Mouse (Mus musculus): ENCODE results near the gene Usp21. TPM values are rescaled to one million over a fixed set of nuclear protein-coding genes. Genes with fewer than 3 reads are reported as not detected.

Usp21 gene
- polyA plus RNA-seq, 1 experiment = 40.9 TPM

DNA sequence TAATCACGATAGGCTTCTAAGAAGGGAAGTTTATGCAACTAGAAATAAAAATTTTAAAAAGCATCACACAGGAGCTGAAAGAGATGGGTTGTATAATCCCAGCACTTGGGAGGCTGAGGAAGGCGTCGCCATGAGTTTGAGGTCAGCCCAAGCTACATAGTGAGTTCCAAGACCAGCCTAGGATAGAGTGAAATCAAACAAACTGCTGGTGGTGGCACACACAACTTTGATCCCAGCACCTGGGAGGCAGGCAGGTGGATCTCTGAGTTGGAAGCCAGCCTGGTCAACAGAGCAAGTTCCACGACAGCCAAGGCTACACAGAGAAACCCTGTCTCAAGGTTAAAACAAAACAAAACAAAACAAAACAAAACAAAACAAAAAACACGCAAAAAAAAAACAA is 55.4 kb downstream of the Usp21 start:
- Histone ChIP-seq H3K4me1 (ENCODE audit: control insufficient read depth, insufficient read depth, insufficient read length) (peaks cover 5% of the 10 kb centered on the region; the same call in 1 of the 2 replicates), H3K27ac (ENCODE audit: insufficient read depth, low read length) (peak overlapping the region; percentile 2; the same call in 1 of the 2 replicates), H3K4me3 (ENCODE audit: extremely low read depth, insufficient read depth, insufficient read length) (0 out of 2 replicates have a peak overlapping the region, but pooled peaks have one; percentile 4), H3K36me3 (ENCODE audit: control insufficient read depth, insufficient read depth, low read length) (peaks cover 22% of the 10 kb centered on the region), H3K27me3 (ENCODE audit: control insufficient read depth, insufficient read depth, low read length) (no peaks in the 10 kb centered on the region)
- WGBS = 71% methylated on average over 5 of the region's 5 CpGs
- DNase-seq (ENCODE audit: low read depth in 1 of 2, low spot score in 2 of 2) = no peak
- no peak for TF ChIP-seq POLR2A (IDR thresholded peaks at IDR 0.05; ENCODE audit: low read depth, low read length)
- no peak for TF ChIP-seq CTCF (IDR thresholded peaks at IDR 0.05; ENCODE audit: extremely low read depth, insufficient read depth, insufficient read length, insufficient replicate concordance)

Other genes starting within 250 kb of the Usp21 start
- gene Fcgr3, start 223.1 kb downstream of the Usp21 start, polyA plus RNA-seq (2012; rRNA removed) = 20.6 and 24.5 TPM in 2 replicates
- gene Cfap126, start 174.1 kb downstream of the Usp21 start, polyA plus RNA-seq (2012; rRNA removed) = 2.4 and 3.4 TPM in 2 replicates
- gene Sdhc, start 137.4 kb downstream of the Usp21 start, polyA plus RNA-seq (2012; rRNA removed) = 65.7 and 67.8 TPM in 2 replicates
- 0.47 and 1.1 TPM in 2 replicates for gene Mpz, start 137.3 kb downstream of the Usp21 start, polyA plus RNA-seq (2012; rRNA removed)
- gene Pcp4l1, start 91.7 kb downstream of the Usp21 start, polyA plus RNA-seq (2012; rRNA removed) = 3.8 and 4.4 TPM in 2 replicates
- gene Nr1i3, start 74.0 kb downstream of the Usp21 start, polyA plus RNA-seq (2012; rRNA removed) = not detected in 2 replicates
- gene Tomm40l, start 65.5 kb downstream of the Usp21 start, polyA plus RNA-seq (2012; rRNA removed) = 17.5 and 20.3 TPM in 2 replicates
- 1.2 and 1.8 TPM in 2 replicates for gene Apoa2, start 62.9 kb downstream of the Usp21 start, polyA plus RNA-seq (2012; rRNA removed)
- gene Fcer1g, start 53.6 kb downstream of the Usp21 start, polyA plus RNA-seq (2012; rRNA removed) = 237 and 307 TPM in 2 replicates
- gene Adamts4, start 37.6 kb downstream of the Usp21 start, polyA plus RNA-seq (2012; rRNA removed) = 0.63 and 0.64 TPM in 2 replicates
- gene Ndufs2, start 36.6 kb downstream of the Usp21 start, polyA plus RNA-seq (2012; rRNA removed) = 52.4 and 59.6 TPM in 2 replicates
- 59.5 and 67.8 TPM in 2 replicates for gene B4galt3, start 17.7 kb downstream of the Usp21 start, polyA plus RNA-seq (2012; rRNA removed)
- gene Ppox, start 6.8 kb downstream of the Usp21 start, polyA plus RNA-seq (2012; rRNA removed) = 64.6 and 66.0 TPM in 2 replicates
- gene Ufc1, start 7.0 kb upstream of the Usp21 start, polyA plus RNA-seq (2012; rRNA removed) = 9.8 and 11.1 TPM in 2 replicates
- gene Dedd, start 41.2 kb upstream of the Usp21 start, polyA plus RNA-seq (2012; rRNA removed) = 25.7 and 29.3 TPM in 2 replicates
- 22.6 and 25.9 TPM in 2 replicates for gene Nit1, start 57.7 kb upstream of the Usp21 start, polyA plus RNA-seq (2012; rRNA removed)
- 8.5 TPM in 2 replicates for gene Pfdn2, start 57.7 kb upstream of the Usp21 start, polyA plus RNA-seq (2012; rRNA removed)
- 0.20 and 0.62 TPM in 2 replicates for gene Klhdc9, start 72.8 kb upstream of the Usp21 start, polyA plus RNA-seq (2012; rRNA removed)
- 1.4 and 2.0 TPM in 2 replicates for gene Nectin4, start 82.1 kb upstream of the Usp21 start, polyA plus RNA-seq (2012; rRNA removed)
- gene Arhgap30, start 101.0 kb upstream of the Usp21 start, polyA plus RNA-seq (2012; rRNA removed) = 79.5 and 88.3 TPM in 2 replicates
- gene Usf1, start 123.3 kb upstream of the Usp21 start, polyA plus RNA-seq (2012; rRNA removed) = 130 and 132 TPM in 2 replicates
- gene Tstd1, start 130.9 kb upstream of the Usp21 start, polyA plus RNA-seq (2012; rRNA removed) = 3.1 and 4.1 TPM in 2 replicates
- 8.8 and 9.6 TPM in 2 replicates for gene F11r, start 149.5 kb upstream of the Usp21 start, polyA plus RNA-seq (2012; rRNA removed)
- gene Alyref2, start 215.5 kb upstream of the Usp21 start, polyA plus RNA-seq (2012; rRNA removed) = 5.1 and 6.7 TPM in 2 replicates
- gene Itln1, start 247.3 kb upstream of the Usp21 start, polyA plus RNA-seq (2012; rRNA removed) = 1.3 TPM in 1 of 2 replicates, not detected in the other

Measured in spleen, adult 2 months (tissue).